Mouse (Mus musculus) lung, postnatal 0 days (tissue): Measurements from ENCODE around the gene Gsg1l. TPM values are rescaled to one million over a fixed set of nuclear protein-coding genes. Genes with fewer than 3 reads are reported as not detected.

ENCODE experiments used
- ATAC-seq: fragments of 200-750 bp; cut with Nextera tagmentation; 2 replicates; pipeline ENCODE4 v1.8.0; 2017; ENCODE audit warnings: moderate library complexity
- DNase-seq: peaks from one replicate; pipeline ENCODE4 v3.0.0-alpha.2; 2016; ENCODE audit warnings: low spot score
- H3K27ac ChIP-seq: fragments of 300-500 bp; sonication (generic); 2 replicates; pipeline ENCODE4 v1.5.1; 2014; ENCODE audit warnings: antibody characterized with exemption, mild to moderate bottlenecking, low read length, mixed read lengths
- H3K27me3 ChIP-seq: fragments of 300-500 bp; sonication (generic); replicated peaks from 2 replicates; pipeline ENCODE4 v1.6.1; 2014; ENCODE audit warnings: low read length, mixed read lengths; ENCODE audit not compliant: insufficient read depth
- H3K36me3 ChIP-seq: fragments of 300-500 bp; sonication (generic); 2 replicates; pipeline ENCODE4 v1.6.1; 2014; ENCODE audit warnings: low read length, mixed read lengths; ENCODE audit not compliant: insufficient read depth
- H3K4me1 ChIP-seq: fragments of 300-500 bp; sonication (generic); 2 replicates; pipeline ENCODE4 v1.6.1; 2014; ENCODE audit warnings: antibody characterized with exemption, low read depth, low read length, mixed read lengths; ENCODE audit not compliant: insufficient read depth
- H3K4me2 ChIP-seq: fragments of 300-500 bp; sonication (generic); replicated peaks from 2 replicates; pipeline ENCODE4 v1.6.1; 2014; ENCODE audit warnings: low read depth, mild to moderate bottlenecking, low read length, moderate library complexity, mixed read lengths
- H3K4me3 ChIP-seq: fragments of 300-500 bp; sonication (generic); 2 replicates; pipeline ENCODE4 v1.5.1; 2014; ENCODE audit warnings: low read depth, low read length
- H3K9ac ChIP-seq: fragments of 300-500 bp; sonication (generic); replicated peaks from 2 replicates; pipeline ENCODE4 v1.6.1; 2014; ENCODE audit warnings: low read depth, mild to moderate bottlenecking
- H3K9me3 ChIP-seq: fragments of 300-500 bp; sonication (generic); 2 replicates; pipeline ENCODE4 v1.6.1; 2016; ENCODE audit warnings: low read length, mixed read lengths
- CTCF ChIP-seq: IDR thresholded peaks from 2 replicates; pipeline ENCODE4 v1.5.1; 2016; ENCODE audit warnings: antibody characterized with exemption, mild to moderate bottlenecking
- EP300 ChIP-seq: IDR thresholded peaks from 2 replicates; pipeline ENCODE4 v1.6.1; 2016; ENCODE audit warnings: antibody characterized with exemption, mild to moderate bottlenecking, control low read depth
- WGBS: fragments of 180-500 bp; shearing (Covaris S2); extraction: QIAGEN DNeasy Blood & Tissue Kit; methylation state at CpG from one replicate; pipeline ENCODE4 v1.1.7; 2014; 5-methylcytosine and 5-hydroxymethylcytosine counted together
- polyA plus RNA-seq: library from polyadenylated mRNA; unstranded; fragments of >200 nt; fragmentation: Nextera tagmentation; extraction: Ambion mirVana; gene quantifications from 2 replicates; pipeline ENCODE4 v1.2.1, GENCODE M21; 2015

The Gsg1l gene
- polyA plus RNA-seq, 1 experiment from 2014 or later: 0.66 TPM

- 89% methylated on average over 3 of the region's 3 CpGs for WGBS
These were observed 93.9 kb downstream of the Gsg1l start for GRCm38 (mm10) chr7:125988326-125988725.

GRCm38 (mm10) chr7:125987117-125987516 lies 95.1 kb downstream of the Gsg1l start:
- no peak for ATAC-seq

More at GRCm38 (mm10) chr7:125988326-125988725, 93.9 kb downstream of the Gsg1l start:
- Histone ChIP-seq H3K27me3 (no peaks in the 10 kb centered on the region), H3K4me3 (no peak overlapping the region), H3K9me3 (no peaks in the 10 kb centered on the region), H3K36me3 (no peaks in the 10 kb centered on the region), H3K4me2 (no peak overlapping the region), H3K27ac (no peak overlapping the region), H3K9ac (no peak overlapping the region), H3K4me1 (no peaks in the 10 kb centered on the region)
- ATAC-seq: no peak
- TF ChIP-seq EP300: no peak
- no peak for TF ChIP-seq CTCF
- DNase-seq: no peak

GRCm38 (mm10) chr7:125985565-125985964 lies 96.6 kb downstream of the Gsg1l start:
- TF ChIP-seq CTCF: no peak
- no peak for TF ChIP-seq EP300
- no peaks in the 10 kb centered on the region for H3K36me3 ChIP-seq
- H3K27ac ChIP-seq: no peak overlapping the region
- H3K4me2 ChIP-seq: no peak overlapping the region
- 62% methylated on average over 10 of the region's 10 CpGs for WGBS
- no peak overlapping the region for H3K4me3 ChIP-seq
- ATAC-seq (no peak), DNase-seq (peak; percentile 15)
- no peaks in the 10 kb centered on the region for H3K4me1 ChIP-seq
- H3K9me3 ChIP-seq: no peaks in the 10 kb centered on the region
- no peak overlapping the region for H3K9ac ChIP-seq
- no peaks in the 10 kb centered on the region for H3K27me3 ChIP-seq

More at GRCm38 (mm10) chr7:125987117-125987516, 95.1 kb downstream of the Gsg1l start:
- no peaks in the 10 kb centered on the region for H3K27me3 ChIP-seq
- H3K36me3 ChIP-seq: no peaks in the 10 kb centered on the region
- DNase-seq: no peak
- H3K4me2 ChIP-seq: no peak overlapping the region
- no peak overlapping the region for H3K4me3 ChIP-seq
- WGBS: 69% methylated on average over 3 of the region's 3 CpGs
- H3K4me1 ChIP-seq: no peaks in the 10 kb centered on the region
- H3K9ac ChIP-seq: no peak overlapping the region
- no peak overlapping the region for H3K27ac ChIP-seq
- TF ChIP-seq EP300 (no peak), CTCF (no peak)
- H3K9me3 ChIP-seq: no peaks in the 10 kb centered on the region

- no peak for TF ChIP-seq EP300
- TF ChIP-seq CTCF: no peak
- Histone ChIP-seq H3K9ac (no peak overlapping the region), H3K27me3 (no peaks in the 10 kb centered on the region), H3K36me3 (no peaks in the 10 kb centered on the region), H3K4me2 (no peak overlapping the region), H3K4me1 (no peaks in the 10 kb centered on the region), H3K9me3 (no peaks in the 10 kb centered on the region), H3K4me3 (no peak overlapping the region), H3K27ac (no peak overlapping the region)
- DNase-seq: no peak
- no peak for ATAC-seq
- WGBS: 35% methylated on average over 12 of the region's 12 CpGs
These were observed 98.0 kb downstream of the Gsg1l start for GRCm38 (mm10) chr7:125983902-125984841.

GRCm38 (mm10) chr7:125979591-125979990 lies 102.6 kb downstream of the Gsg1l start:
- H3K9me3 ChIP-seq: no peaks in the 10 kb centered on the region
- no peak overlapping the region for H3K4me3 ChIP-seq
- no peaks in the 10 kb centered on the region for H3K36me3 ChIP-seq
- no peak overlapping the region for H3K4me2 ChIP-seq
- no peaks in the 10 kb centered on the region for H3K4me1 ChIP-seq
- WGBS: 61% methylated on average over 8 of the region's 8 CpGs
- no peaks in the 10 kb centered on the region for H3K27me3 ChIP-seq
- no peak for DNase-seq
- ATAC-seq: no peak
- no peak overlapping the region for H3K9ac ChIP-seq
- TF ChIP-seq CTCF: no peak
- no peak for TF ChIP-seq EP300
- H3K27ac ChIP-seq: no peak overlapping the region

- Histone ChIP-seq H3K27ac (no peak overlapping the region), H3K4me1 (no peaks in the 10 kb centered on the region), H3K4me3 (no peak overlapping the region), H3K4me2 (no peak overlapping the region), H3K9me3 (no peaks in the 10 kb centered on the region), H3K36me3 (no peaks in the 10 kb centered on the region), H3K27me3 (no peaks in the 10 kb centered on the region), H3K9ac (no peak overlapping the region)
- TF ChIP-seq EP300 (no peak), CTCF (no peak)
- ATAC-seq: no peak
- WGBS: 76% methylated on average over 9 of the region's 9 CpGs
- DNase-seq: no peak
These were observed 105.5 kb downstream of the Gsg1l start for GRCm38 (mm10) chr7:125976695-125977094.
